8 mouse cellular contexts compared by ENCODE assay signal in genomic region chr2:150748854-150749253, GRCm38 (mm10). TPM values are rescaled to one million over a fixed set of nuclear protein-coding genes. Genes with fewer than 3 reads are reported as not detected.
DNase-seq lines count a peak whose midpoint lies in the region; ATAC-seq and TF ChIP-seq lines count a peak whose summit lies in the region.

TSS of gene Entpd6 (plus strand) at chr2:150749042.

- H3K27me3 ChIP-seq in forebrain, embryonic 15.5 days = no peaks in the 10 kb centered on the region

- H3K36me3 ChIP-seq in forebrain, embryonic 15.5 days = peaks cover 11% of the 10 kb centered on the region

- ATAC-seq in forebrain, embryonic 15.5 days (replicated peaks) = peak; percentile 98
- ATAC-seq in neutrophil, adult 5-6 weeks (ENCODE audit: extremely low read depth, insufficient number of reproducible peaks, low FRiP score, poor library complexity, severe bottlenecking) = peak; percentile 90

- peak within 1 kb of the TSS; percentile 86 for H3K4me2 ChIP-seq in forebrain, embryonic 15.5 days (replicated peaks)

- H3K9ac ChIP-seq in forebrain, embryonic 15.5 days (replicated peaks) = peak within 1 kb of the TSS; percentile 88

- peak; percentile 97 for DNase-seq in ES-CJ7 (ENCODE audit: low read depth, low spot score)
- DNase-seq in cerebellum, adult 11 months = peak; percentile 94
- DNase-seq in heart, postnatal 25 days (ENCODE audit: low spot score) = peak; percentile 89
- DNase-seq in layer of hippocampus, adult 18-20 months (ENCODE audit: low spot score in 2 of 2) = peak; percentile 97 to 99
- DNase-seq in lung, adult 2 months = peak; percentile 94
- peak; percentile 88 to 92 for DNase-seq in thymus, adult 18-20 months

- no peaks in the 10 kb centered on the region for H3K9me3 ChIP-seq in forebrain, embryonic 15.5 days

- H3K4me3 ChIP-seq in forebrain, embryonic 15.5 days = peak within 1 kb of the TSS; percentile 90
- H3K4me3 ChIP-seq in lung, adult 2 months (replicated peaks; ENCODE audit: extremely low read depth, low read depth, low read length) = peak within 1 kb of the TSS; percentile 76

- intact Hi-C loops in heart, postnatal 25 days (cut with DNase I) = loop anchor here (2.0 to 5.0 kb wide), 4 partner anchors 38 to 153 kb away; partner anchors contain the start of genes Abhd12, Apmap and Pygb

- peak; percentile 82; the same call in 1 of the 2 replicates for TF ChIP-seq POLR2A in lung, adult 2 months (IDR thresholded peaks at IDR 0.05; ENCODE audit: borderline replicate concordance, extremely low read depth, low read depth, low read length)

- H3K4me1 ChIP-seq in forebrain, embryonic 15.5 days = peaks cover 13% of the 10 kb centered on the region
- no peaks in the 10 kb centered on the region; the same call in 1 of the 2 replicates for H3K4me1 ChIP-seq in lung, adult 2 months (ENCODE audit: control insufficient read depth, insufficient read depth, low read length)

- H3K27ac ChIP-seq in forebrain, embryonic 15.5 days (replicated peaks) = peak within 1 kb of the TSS; percentile 85

- WGBS in forebrain, embryonic 15.5 days = under 1% methylated on average over 30 of the region's 30 CpGs
- under 1% methylated on average over 30 of the region's 30 CpGs for WGBS in lung, adult 2 months

- TF ChIP-seq CTCF in lung, adult 2 months (IDR thresholded peaks at IDR 0.05; ENCODE audit: insufficient read depth, low read length) = peak; percentile 74

RNA-seq across cellular contexts. Expression of gene Entpd6, which starts in this region (rescaled TPM):
- 46.3 and 49.7 TPM in 2 replicates for polyA plus RNA-seq in forebrain, embryonic 15.5 days (2015; fragmentation: Nextera tagmentation; extraction: Ambion mirVana)
- 10 to 100 TPM; 16.1 to 16.6 TPM for total RNA-seq in heart, postnatal 25 days (2021)
- total RNA-seq in layer of hippocampus, adult 18-20 months (2021) = 10 to 100 TPM; 68.1 to 69.5 TPM
- polyA plus RNA-seq in lung, adult 2 months (2012; rRNA removed) = 13.7 and 14.7 TPM in 2 replicates
- total RNA-seq in neutrophil, adult 5-6 weeks (2017) = 18.4 and 22.6 TPM in 2 replicates

Comparison
In these comparisons a context has a peak if more than half of its experiments do, and no peak if none do; other contexts are left out.
1. Peak in every context shown above with its lines: DNase-seq, ATAC-seq, H3K4me3 ChIP-seq and H3K27ac ChIP-seq.